Mouse (Mus musculus) G1E (cell line): Measurements from ENCODE around the gene Olfr1247.

Experiments
- CTCF ChIP-seq: IDR thresholded peaks from 2 replicates; pipeline ENCODE4 v1.5.1; 2012; ENCODE audit warnings: low read depth, low read length, inconsistent platforms, mixed read lengths
- GATA1 ChIP-seq: IDR thresholded peaks from 2 replicates; pipeline ENCODE4 v1.6.1; 2012; ENCODE audit warnings: borderline replicate concordance, low read length, inconsistent platforms, mixed read lengths
- GATA2 ChIP-seq: IDR thresholded peaks from 2 replicates; pipeline ENCODE4 v1.6.1; 2012; ENCODE audit warnings: low read depth, low read length, inconsistent platforms, borderline replicate concordance
- POLR2AphosphoS5 ChIP-seq: IDR thresholded peaks from 2 replicates; pipeline ENCODE4 v1.6.1; 2012; ENCODE audit warnings: low read depth, low read length, inconsistent platforms; ENCODE audit not compliant: insufficient replicate concordance
- TAL1 ChIP-seq: conservative IDR thresholded peaks from 2 replicates; pipeline ENCODE4 v1.6.1; 2012; ENCODE audit warnings: low read depth, low read length, inconsistent platforms, mixed read lengths

DNA sequence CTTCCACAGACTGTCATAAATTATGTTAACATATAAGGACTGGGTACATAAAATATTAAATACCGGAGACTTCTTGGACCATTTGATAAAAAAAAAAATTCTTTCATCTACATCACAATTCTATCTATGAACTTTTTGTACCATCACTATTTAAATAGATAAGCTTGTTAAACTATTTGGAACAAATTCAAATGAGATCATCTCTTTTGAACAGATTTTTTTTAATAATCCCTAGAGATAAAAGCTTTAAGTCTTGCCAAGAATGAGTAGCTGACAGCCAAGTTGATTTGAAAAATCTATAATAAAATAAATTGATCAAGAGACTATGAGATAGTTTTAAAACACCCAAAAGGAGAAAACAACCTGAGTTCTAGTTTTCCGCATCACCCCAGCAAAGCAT is 21.0 kb upstream of the Olfr1247 start, which contains the start of gene Olfr1249:
- TF ChIP-seq CTCF (no peak), GATA1 (no peak), TAL1 (no peak), POLR2AphosphoS5 (no peak), GATA2 (no peak)
